Mouse (Mus musculus) erythroblast, adult 5-6 weeks (primary cell): ENCODE results near the gene Gng7. TPM values are rescaled to one million over a fixed set of nuclear protein-coding genes. Genes with fewer than 3 reads are reported as not detected.
A peak's percentile ranks its signal among the peaks of the same experiment; 100 is the strongest.

ENCODE experiments used
- ATAC-seq: replicated peaks from 2 replicates; pipeline ENCODE4 v1.8.0; 2016; ENCODE audit warnings: moderate number of reproducible peaks, mild to moderate bottlenecking, moderate TSS enrichment, inconsistent platforms; ENCODE audit not compliant: poor library complexity, low FRiP score, severe bottlenecking
- total RNA-seq, 2 experiments: library from RNA; stranded (forward) in 1 of 2; stranded (reverse) in 1 of 2; fragments of 150-400 nt in 1 of 2; fragments of 200-764, 138-1000 nt in 1 of 2; gene quantifications; 2 replicates each; pipeline versions ENCODE4 v1.2.3 to v1.2.4; 2015 to 2017; ENCODE audit warnings: low replicate concordance in 2 of 2

The Gng7 gene
- total RNA-seq, 2 experiments from 2014 or later, result not detected

- ATAC-seq, result no peak
These were observed 12.6 kb upstream of the Gng7 start for GRCm38 (mm10) chr10:81027331-81027730.

DNA sequence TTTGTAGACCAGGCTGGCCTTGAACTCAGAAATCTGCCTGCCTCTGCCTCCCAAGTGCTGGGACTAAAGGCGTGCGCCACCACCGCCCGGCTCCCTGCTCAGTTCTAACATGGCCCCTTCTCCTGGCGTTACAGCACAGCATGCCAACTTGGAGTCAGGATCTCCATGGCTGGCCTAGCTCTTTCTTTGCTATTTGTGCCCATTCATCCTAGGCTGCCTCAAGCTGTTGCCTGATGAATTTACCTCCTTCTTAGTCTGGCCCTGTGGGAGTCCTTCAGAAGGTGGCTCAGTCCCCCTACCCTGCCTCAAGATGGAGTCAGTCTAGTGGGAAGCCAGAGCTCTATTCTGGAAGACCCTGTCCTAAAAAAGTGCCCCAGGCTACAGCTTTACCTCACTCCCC lies 12.1 kb upstream of the Gng7 start:
- no peak for ATAC-seq

GRCm38 (mm10) chr10:81025639-81026275 lies 11.0 kb upstream of the Gng7 start, which contains the start of gene Diras1:
TSS of gene Diras1 (minus strand) at chr10:81025662.
- no peak for ATAC-seq

- ATAC-seq, result no peak
These were observed 10.4 kb upstream of the Gng7 start for GRCm38 (mm10) chr10:81025047-81025621.

GRCm38 (mm10) chr10:81024346-81024937 lies 9.7 kb upstream of the Gng7 start:
- ATAC-seq, result no peak

GRCm38 (mm10) chr10:81022744-81023143 lies 8.0 kb upstream of the Gng7 start:
- no peak for ATAC-seq

DNA sequence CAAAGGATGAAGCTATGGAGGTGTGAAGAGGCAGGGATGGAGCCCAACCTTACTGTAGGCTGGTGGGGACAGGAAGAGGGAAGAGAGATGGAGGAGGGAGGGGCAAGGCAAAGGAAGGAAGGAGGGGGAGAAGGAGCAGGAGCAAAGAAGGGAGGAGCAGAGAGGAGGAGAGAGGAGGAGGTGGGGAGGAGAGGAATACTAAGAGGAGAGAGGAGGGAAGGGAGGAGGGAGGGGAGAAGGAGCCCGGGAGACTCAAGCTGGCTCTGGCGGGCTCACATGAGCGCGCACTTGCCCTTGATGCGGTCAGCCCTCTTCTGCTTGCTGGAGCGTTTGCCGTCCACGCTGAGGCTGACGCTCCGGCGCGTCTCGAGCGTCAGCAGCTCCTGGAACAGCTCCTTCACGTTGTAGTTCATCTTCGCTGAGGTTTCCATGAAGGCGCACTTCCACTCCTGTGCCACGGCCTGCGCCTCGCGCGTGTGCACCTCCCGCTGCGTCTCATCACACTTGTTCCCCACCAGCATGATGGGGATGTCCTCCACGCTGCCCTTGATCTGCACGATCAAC lies 6.9 kb upstream of the Gng7 start:
- ATAC-seq, result no peak

DNA sequence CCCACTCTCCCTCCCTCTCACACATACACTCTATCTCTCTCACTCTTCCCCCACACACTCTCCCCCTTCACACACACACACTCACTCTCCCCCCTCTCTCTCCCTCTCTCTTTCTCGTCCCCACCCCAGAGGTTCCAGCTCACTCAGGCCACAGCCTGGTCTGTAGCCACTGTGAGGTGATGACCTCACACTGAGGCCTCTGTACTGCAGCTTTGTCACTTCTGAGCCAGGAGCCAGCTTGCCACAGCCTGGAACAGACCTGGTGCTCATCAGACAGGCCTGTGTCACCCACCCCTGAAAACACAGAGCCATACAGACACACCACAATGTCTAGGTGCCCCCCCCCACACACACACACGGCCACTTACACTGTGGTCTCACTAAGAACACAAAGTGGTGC lies 5.5 kb upstream of the Gng7 start:
- no peak for ATAC-seq

DNA sequence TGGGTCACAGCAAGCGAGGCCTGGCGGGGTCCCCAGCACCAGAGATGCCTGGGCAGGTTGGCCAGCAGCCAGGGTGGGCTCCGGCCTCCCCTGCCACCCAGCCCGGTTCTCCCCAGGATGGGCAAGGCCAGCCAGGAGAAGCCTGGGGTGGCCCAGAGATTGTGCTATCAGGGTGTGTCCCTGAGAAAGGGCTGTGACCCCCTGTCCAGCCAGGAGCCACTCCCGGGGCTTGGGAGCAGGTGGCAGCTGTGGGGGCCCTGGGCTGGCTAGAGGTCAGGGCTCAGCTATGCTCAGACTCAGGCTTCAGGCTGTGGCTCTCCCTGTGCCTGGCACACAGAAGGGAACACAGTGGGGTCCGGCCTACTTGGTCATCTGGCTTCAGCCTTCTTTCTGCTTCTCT lies 4.9 kb upstream of the Gng7 start:
- ATAC-seq, result no peak

DNA sequence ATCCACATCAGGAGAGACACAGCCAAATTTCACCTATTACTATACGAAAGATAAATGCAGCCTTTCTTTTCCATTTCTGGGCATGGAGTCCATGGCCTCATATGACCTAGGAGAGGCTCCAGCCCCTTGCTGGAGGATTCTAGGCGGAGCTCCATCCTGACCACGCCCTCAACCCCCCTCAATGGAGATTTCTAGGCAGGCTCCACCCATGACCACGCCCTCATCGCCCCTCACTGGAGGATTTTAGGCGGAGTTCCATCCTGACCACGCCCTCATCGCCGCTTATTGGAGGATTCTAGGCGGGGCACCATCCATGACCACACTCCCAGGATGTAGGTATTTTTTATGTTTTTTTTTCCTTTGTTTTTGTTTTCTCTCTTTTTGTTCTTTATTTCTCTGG lies 3.6 kb upstream of the Gng7 start:
- no peak for ATAC-seq

DNA sequence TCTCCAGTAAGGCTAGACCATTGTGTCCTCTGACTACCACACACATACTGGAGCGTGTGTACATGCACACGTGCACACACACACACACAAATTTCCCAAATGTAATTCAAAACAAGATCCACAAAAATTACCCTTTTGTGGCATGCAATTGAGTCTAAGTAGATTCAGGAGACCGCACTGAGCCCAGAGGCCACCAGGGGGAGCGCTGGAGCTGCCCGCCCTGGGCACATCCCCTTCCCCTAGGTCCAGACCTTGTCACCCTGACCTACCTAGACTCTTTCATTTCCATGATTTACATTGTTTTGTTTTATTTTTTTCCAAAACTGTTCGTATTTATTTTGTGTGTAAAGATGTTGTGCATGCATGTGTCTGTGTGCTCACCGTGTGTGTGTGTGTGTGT lies 1.9 kb upstream of the Gng7 start:
- no peak for ATAC-seq

DNA sequence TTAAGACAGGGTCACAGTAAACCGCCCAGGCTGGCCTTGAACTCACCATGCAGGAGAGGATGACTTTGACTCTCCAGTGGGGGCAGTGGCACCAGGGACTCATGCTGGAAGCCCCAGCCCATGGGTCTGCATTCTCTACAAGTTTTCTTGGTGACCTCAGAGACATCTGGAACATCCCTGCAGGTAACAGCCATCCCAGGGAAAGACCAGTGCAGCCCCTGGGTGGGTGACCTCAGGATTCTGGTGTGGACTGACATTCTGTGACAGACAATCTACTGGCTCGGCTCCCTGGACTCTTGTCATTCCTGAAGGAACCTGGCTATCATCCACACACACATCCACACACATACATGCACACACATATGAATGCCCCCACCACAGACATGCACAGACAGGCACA lies 921 bp upstream of the Gng7 start:
- no peak for ATAC-seq

- no peak for ATAC-seq
These were observed 3.9 kb downstream of the Gng7 start for GRCm38 (mm10) chr10:81010851-81011250.

- no peak for ATAC-seq
These were observed 7.5 kb downstream of the Gng7 start for GRCm38 (mm10) chr10:81007240-81007639.

GRCm38 (mm10) chr10:81006005-81006677 lies 8.6 kb downstream of the Gng7 start:
- ATAC-seq, result no peak

- no peak for ATAC-seq
These were observed 13.6 kb downstream of the Gng7 start for GRCm38 (mm10) chr10:81001161-81001560.

GRCm38 (mm10) chr10:81000197-81001062 lies 14.3 kb downstream of the Gng7 start:
- no peak for ATAC-seq

DNA sequence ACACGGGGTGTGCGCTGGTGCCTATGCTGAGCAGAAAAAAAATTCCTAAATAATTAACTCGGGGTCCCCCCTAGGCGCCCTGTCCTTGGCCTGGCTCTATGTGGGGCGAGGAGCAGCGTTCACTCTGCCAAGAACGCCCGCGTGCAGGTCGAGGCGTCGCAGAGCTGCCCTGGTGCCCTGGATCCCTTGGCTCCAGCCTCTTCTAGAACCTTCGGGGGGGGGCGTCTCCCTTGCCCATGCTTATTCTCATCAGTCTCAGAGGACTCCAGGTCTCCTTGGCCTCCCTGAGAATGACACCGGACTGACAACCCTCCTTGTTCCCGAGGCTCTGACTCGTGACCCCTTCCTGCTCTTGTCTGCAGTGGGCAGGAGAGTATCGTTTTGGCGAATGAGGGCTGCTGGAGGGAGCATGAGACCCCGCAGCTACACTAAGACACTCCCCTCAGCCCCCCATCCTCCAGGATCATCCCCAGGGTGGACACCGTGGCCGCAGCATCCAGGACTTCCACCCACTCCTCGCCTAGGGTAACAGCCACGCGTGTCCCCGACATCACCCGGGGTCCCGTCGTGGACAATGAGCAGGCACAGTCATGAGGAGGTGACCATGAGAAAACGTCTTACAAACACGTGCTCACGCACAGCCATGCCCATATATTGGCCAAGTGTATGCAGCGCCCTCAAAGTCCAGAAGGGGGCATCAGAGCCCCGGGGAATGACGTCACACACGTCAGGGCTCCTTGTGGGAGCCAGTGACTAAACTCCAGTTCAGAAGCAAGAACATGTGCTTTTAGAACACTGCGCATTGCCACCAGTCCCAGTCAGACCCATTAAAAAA lies 15.2 kb downstream of the Gng7 start:
- ATAC-seq, result peak; percentile 61

- no peak for ATAC-seq
These were observed 16.0 kb downstream of the Gng7 start for GRCm38 (mm10) chr10:80998778-80999177.
